Mouse (Mus musculus): ENCODE measurements around the gene Lrrc45.
A peak's percentile ranks its signal among the peaks of the same experiment; 100 is the strongest.
"Not testable (repeated sequence)": the region's sequence is repeated elsewhere in the genome, so short reads cannot be mapped to it uniquely, and the experiment has no call there.

Gene Lrrc45

GRCm38 (mm10) chr11:120713580-120714518 is at the start of gene Lrrc45, which contains the start of gene Cenpx:
Lrrc45 (plus strand) TSS chr11:120713925.
Cenpx (minus strand) TSS chr11:120713738.
- DNase-seq (ENCODE audit: low spot score), result peak; percentile 97

DNA sequence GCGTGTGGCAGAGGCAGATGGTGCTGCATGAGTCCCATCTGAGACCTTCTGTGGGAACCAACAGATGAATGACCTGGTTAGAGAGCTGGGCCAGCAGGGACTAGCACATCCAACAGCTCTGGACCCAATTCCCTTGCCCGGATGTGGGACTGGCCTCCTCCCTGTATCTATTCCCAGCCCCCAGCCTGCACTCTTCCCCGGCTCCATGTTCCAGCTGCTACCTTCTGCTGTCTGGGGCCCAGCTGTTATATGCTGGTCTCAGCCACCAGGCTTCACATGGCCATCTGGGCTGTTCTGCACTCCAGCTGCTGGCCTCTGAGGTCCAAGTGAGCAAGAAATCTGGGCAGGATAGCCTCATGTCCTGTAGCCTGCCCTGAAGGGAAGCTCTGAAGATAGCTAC is 48.3 kb upstream of the Lrrc45 start:
- no peak for DNase-seq (ENCODE audit: low spot score)

GRCm38 (mm10) chr11:120666617-120667016 is 47.1 kb upstream of the Lrrc45 start:
- no peak for DNase-seq (ENCODE audit: low spot score)

DNA sequence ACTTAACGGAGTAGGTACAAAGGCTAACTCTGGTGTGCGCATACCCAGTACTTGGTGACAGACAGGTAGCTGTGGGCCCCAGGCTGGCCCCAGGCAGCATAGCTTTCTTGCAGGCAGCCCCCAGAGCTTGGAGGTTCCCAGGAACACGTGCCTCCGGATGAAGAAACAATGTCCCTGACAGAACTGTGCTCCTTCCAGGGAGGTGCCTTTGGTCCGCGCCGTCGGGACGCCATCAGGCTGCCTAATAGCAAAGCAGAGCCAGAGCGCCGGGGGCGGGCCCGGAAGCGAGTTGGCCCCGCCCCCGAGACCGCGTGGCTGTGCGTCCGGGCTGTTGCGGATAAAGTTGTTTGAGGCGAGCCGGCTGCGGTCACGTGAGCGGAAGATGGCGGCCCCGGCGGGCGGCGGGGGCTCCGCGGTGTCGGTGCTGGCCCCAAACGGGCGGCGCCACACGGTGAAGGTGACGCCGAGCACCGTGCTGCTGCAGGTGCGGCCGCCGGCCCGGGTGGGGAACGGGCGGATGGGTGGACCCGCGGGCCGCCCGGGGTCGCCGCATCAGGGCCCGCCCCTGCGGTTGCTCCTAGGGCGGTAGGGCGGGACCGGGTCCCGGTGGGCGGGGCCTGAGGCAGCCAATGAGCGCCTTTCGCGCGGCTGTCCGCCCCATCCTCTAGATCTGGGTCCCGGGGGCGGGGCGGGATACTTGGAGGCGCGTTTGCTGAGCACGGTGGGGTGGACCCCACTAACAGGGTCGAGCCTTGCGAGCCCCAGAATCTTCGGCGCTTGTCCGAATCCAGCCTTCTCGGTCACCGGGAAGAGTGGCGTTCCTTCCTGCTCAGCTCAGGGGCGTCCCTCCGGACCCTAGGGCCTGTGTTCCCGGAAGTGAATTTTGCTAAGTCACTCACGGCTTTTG is 40.8 kb upstream of the Lrrc45 start, which contains the start of gene Aspscr1:
Aspscr1 (plus strand) TSS at position 287 of the 907 bp plus-strand sequence.
- DNase-seq (ENCODE audit: low spot score), result peak; percentile 94

DNA sequence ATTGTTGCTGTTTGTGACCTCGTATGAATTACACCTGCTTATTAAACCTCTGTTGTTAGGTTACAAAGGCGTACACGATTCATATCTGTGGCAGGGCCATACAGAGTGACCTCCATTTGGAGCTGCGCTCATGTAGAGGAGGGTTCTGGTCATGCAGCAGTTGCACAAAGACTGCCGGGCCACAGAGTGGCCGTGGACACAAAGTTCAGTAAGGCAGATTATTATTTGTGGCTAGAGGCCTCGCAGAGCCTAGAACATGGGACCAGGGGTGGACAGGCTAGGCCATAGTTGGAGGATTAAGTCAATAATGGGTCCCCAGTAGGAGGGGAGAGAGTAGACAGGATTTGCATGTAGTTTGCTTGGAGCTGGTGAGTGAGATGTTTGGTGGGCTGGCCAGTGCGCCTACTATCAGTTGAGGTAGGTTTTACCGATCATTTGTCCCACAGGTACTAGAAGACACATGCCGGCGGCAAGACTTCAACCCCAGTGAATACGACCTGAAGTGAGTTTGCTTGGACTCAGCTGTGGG is 40.1 kb upstream of the Lrrc45 start:
- no peak for DNase-seq (ENCODE audit: low spot score)

- DNase-seq (ENCODE audit: low spot score), result not testable (repeated sequence)
Measured at GRCm38 (mm10) chr11:120675875-120676274, 37.9 kb upstream of the Lrrc45 start.

DNA sequence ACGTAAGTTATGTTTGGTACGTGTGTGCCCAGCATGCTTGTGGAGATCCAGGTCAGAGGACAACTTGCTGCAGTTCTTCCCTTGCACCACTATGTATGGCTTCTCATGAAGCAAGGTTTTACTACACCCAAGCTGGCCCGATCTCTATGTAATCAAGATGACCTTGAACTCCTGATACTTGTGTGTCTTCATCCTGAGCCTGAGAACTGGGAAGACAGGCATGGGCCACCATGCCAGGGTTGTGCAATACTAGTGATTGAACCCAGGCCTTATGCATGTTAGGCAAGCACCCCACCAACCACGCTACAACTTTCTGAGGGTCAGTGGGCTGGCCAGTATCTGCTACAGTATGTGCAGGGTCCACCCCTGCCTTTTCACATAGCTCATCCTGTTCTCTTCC is 36.8 kb upstream of the Lrrc45 start:
- no peak for DNase-seq (ENCODE audit: low spot score)

DNA sequence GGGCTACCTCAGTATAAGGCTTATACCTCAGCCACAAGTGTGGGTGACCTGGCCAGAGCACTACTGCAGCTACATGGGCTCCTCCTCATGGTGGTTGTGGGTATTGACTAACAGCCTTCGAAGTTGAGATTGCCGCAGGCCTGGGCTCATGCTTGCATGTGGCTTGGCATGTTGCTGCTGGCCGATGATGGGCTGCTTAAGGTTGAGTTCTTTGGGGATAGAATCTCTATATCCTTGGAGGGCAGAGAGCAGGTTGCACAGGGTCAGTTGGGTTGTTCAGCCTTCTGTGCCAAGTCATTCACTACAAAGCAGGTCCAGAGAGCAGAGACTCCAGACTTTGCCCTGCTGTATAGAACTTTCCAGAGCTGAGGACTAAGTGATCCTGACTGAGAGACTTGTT is 33.8 kb upstream of the Lrrc45 start:
- DNase-seq (ENCODE audit: low spot score), result peak; percentile 19

GRCm38 (mm10) chr11:120682683-120683082 is 31.0 kb upstream of the Lrrc45 start:
- no peak for DNase-seq (ENCODE audit: low spot score)

DNA sequence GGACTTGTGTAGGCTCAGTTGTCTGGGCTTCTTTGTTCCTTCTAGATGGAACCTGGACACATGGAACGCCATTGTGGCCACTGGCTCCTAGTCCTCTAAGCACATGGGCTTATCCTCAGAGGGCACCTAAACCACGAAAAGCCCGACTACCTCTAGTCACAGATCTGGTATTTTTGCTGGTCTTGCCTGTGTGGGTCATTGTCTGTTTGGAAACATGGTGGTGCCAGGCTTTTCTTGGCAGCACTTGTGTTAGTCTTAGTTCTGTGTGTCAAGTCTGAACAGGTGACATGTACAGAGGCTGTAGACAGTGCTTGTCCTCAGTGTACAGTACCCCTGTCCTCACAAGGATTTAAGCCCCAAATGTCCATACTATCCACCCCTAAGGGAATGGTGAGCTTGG is 30.2 kb upstream of the Lrrc45 start:
- DNase-seq (ENCODE audit: low spot score), result no peak

- no peak for DNase-seq (ENCODE audit: low spot score)
Measured at GRCm38 (mm10) chr11:120684086-120684485, 29.6 kb upstream of the Lrrc45 start.

DNA sequence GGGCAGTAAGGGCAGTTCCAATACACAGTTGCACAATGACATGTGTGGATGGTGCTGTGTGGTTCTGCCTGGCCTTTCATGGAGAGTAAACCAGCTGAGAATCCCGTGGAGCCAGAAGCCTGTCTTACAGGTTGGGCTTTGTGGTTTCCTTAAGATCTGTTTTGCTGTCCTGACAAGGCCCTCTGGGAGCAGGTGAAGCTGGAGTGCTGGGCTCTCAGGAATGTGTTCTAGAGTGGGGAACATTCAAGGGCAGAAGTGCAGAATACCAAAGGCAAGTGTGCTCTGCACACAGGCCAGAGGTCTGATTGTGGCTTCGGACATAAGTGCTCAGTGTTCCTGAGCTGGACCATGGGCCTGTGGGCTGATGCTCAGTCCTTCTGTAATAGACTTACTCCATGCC is 29.1 kb upstream of the Lrrc45 start:
- no peak for DNase-seq (ENCODE audit: low spot score)

- no peak for DNase-seq (ENCODE audit: low spot score)
Measured at GRCm38 (mm10) chr11:120686650-120687272, 27.0 kb upstream of the Lrrc45 start.

- DNase-seq (ENCODE audit: low spot score), result no peak
Measured at GRCm38 (mm10) chr11:120689365-120689764, 24.4 kb upstream of the Lrrc45 start.

DNA sequence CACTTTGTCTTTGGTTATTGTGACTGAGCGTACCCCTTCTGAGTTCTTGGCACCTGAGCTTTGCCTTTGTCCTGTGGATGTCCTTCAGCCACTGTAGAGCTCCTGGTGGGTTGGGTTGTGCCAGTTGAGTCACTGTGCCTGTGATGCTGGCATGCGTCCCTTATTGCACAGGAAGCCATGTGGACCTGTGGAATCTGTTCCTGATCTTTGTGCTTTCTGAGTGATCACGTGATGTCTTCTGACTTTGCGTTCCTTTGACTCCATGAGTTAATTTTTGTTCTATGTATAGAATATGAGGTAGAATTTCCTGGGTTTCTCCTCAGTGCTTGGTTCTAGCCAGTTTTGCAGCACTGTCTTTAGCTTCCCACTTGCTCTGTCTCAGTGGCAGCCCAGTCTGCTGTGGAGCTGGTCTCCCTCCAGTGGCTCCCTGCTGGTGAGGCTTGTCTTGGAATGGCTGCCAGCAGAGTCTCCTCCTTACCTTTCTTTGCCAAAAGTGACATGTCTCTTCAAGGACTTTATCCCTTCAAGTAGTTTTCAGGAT is 21.2 kb upstream of the Lrrc45 start:
- no peak for DNase-seq (ENCODE audit: low spot score)

GRCm38 (mm10) chr11:120693461-120693860 is 20.3 kb upstream of the Lrrc45 start:
- no peak for DNase-seq (ENCODE audit: low spot score)

DNA sequence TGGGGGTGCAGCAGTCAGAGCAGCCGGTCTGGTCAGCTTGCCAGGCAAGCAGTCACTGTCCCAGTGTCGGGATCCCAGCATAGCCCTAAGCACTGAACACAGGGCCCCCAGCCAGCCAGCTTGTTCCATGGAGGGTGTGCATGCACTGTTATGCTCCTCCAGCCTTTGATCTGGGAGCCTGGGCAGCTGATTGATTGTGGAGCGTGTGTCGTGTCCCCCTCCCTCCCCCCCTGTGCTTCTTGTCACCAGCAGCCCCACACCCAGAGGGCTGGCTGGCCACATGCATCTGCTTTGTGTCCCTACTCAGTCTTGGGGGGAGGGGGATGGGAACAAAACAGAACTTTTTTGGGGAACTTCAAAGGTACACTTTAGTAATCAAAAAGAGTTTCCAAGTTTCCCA is 18.5 kb upstream of the Lrrc45 start:
- DNase-seq (ENCODE audit: low spot score), result no peak

DNA sequence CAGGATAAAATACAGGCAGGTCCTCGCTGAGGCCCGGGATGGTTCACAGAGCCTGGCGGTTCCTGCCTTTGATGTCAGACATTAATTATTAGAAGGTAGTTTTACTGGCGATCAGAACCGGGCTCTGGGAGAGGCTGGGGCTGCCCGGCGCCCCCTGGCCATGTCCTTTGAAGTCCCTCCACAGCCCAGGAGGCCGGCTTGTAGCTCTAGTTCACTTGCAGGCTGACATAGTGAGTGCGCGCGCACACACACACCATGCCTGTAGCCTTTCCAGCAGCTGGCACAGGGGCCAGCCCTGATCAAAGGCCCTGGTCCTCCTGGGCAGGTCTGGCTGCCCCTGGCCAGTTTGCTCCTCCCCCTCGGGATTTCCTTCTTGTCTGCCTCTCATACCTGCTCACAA is 18.1 kb upstream of the Lrrc45 start:
- DNase-seq (ENCODE audit: low spot score), result no peak

- no peak for DNase-seq (ENCODE audit: low spot score)
Measured at GRCm38 (mm10) chr11:120696568-120696967, 17.2 kb upstream of the Lrrc45 start.

GRCm38 (mm10) chr11:120697741-120698140 is 16.0 kb upstream of the Lrrc45 start:
- DNase-seq (ENCODE audit: low spot score), result no peak

DNA sequence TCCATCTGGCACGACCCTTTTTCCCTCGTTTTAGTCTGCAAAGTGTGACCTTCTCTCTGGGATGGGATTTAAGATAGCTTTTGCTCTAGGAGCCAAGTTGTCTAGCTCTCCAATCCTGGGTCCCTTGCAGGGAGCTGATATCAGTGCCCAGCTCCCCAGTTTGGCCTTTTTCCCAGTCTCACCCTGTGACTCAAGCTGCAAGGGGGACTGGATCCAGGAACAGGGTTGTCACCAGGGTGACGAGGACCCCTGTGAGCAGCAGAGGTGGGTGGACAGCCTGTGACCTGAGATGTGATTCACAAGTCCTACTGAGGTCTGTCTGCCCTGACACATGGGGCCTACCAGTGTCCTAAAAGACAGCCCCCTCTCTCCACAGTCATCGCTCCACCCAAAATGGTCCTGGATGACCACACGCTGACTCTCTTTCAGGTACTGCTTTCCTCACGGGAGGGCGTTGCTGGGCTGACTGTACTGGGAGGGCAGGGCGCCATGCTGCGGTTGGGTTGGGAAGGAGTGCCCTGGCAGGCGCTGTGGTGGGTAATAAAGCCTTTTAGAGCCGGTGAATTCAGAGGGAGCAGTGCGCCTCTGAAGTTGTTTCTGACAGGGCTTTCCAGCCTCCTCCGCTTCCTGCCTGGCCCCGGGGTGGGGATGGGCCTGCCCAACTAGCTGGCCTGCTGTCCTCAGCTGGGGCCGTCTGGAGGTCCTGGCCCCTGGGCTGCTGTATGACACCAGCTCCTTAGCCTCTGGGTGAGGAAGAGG is 9.8 kb upstream of the Lrrc45 start:
- no peak for DNase-seq (ENCODE audit: low spot score)
